8 mouse cellular contexts compared by ENCODE assay signal in genomic region chr4:9771103-9771474, GRCm38 (mm10).
A peak's percentile ranks its signal among the peaks of the same experiment; 100 is the strongest.
DNase-seq lines count a peak whose midpoint lies in the region; ATAC-seq and TF ChIP-seq lines count a peak whose summit lies in the region.

No protein-coding gene starts in this region.

- peak; percentile 50 for ATAC-seq in kidney, postnatal 0 days (replicated peaks; ENCODE audit: low FRiP score, low read depth)
- peak; percentile 77 for ATAC-seq in erythroid progenitor cell, adult 5-6 weeks (replicated peaks; ENCODE audit: low FRiP score, poor library complexity, severe bottlenecking)
- ATAC-seq in neural tube, embryonic 12.5 days (ENCODE audit: low FRiP score, low read depth), result peak; percentile 68

- H3K9me3 ChIP-seq in kidney, postnatal 0 days (replicated peaks; ENCODE audit: low read length), result no peaks in the 10 kb centered on the region
- no peaks in the 10 kb centered on the region for H3K9me3 ChIP-seq in neural tube, embryonic 12.5 days

- no peaks in the 10 kb centered on the region for H3K27me3 ChIP-seq in kidney, postnatal 0 days (ENCODE audit: insufficient read depth, low read length)
- no peaks in the 10 kb centered on the region for H3K27me3 ChIP-seq in neural tube, embryonic 12.5 days (replicated peaks)

- H3K36me3 ChIP-seq in kidney, postnatal 0 days (ENCODE audit: insufficient read depth, low read length), result no peaks in the 10 kb centered on the region
- no peaks in the 10 kb centered on the region for H3K36me3 ChIP-seq in neural tube, embryonic 12.5 days

- peak overlapping the region; percentile 52 for H3K4me3 ChIP-seq in kidney, postnatal 0 days (replicated peaks; ENCODE audit: low read depth, low read length)
- peak overlapping the region; percentile 53 for H3K4me3 ChIP-seq in neural tube, embryonic 12.5 days

- no peaks in the 10 kb centered on the region for H3K4me1 ChIP-seq in kidney, postnatal 0 days (replicated peaks; ENCODE audit: insufficient read depth, low read length)
- no peaks in the 10 kb centered on the region for H3K4me1 ChIP-seq in neural tube, embryonic 12.5 days

- peak overlapping the region; percentile 54 for H3K9ac ChIP-seq in kidney, postnatal 0 days (ENCODE audit: low read depth, low read length)
- peak overlapping the region; percentile 53 for H3K9ac ChIP-seq in neural tube, embryonic 12.5 days

- H3K27ac ChIP-seq in kidney, postnatal 0 days, result peak overlapping the region; percentile 70
- no peak overlapping the region for H3K27ac ChIP-seq in neural tube, embryonic 12.5 days

- TF ChIP-seq CTCF in kidney, postnatal 0 days (IDR thresholded peaks at IDR 0.05; ENCODE audit: low read depth), result peak; percentile 70

- WGBS in kidney, postnatal 0 days, result under 1% methylated on average over 5 of the region's 5 CpGs
- WGBS in large intestine, adult 2 months, result under 1% methylated on average over 5 of the region's 5 CpGs
- WGBS in neural tube, embryonic 12.5 days, result under 1% methylated on average over 5 of the region's 5 CpGs

- H3K4me2 ChIP-seq in kidney, postnatal 0 days (ENCODE audit: low read length), result peak overlapping the region; percentile 81
- H3K4me2 ChIP-seq in neural tube, embryonic 12.5 days (replicated peaks), result peak overlapping the region; percentile 79

- DNase-seq in kidney, postnatal 0 days (ENCODE audit: low spot score), result peak; percentile 89
- no peak for DNase-seq in kidney, adult 11 months
- DNase-seq in NIH3T3 (ENCODE audit: low read depth), result peak; percentile 62
- peak; percentile 52 for DNase-seq in large intestine, adult 2 months (ENCODE audit: low read depth, low spot score)
- no peak for DNase-seq in layer of hippocampus, adult 8-10 months (ENCODE audit: low spot score in 2 of 2)
- no peak for DNase-seq in urinary bladder, postnatal 14 days (ENCODE audit: low spot score)

Comparison
In these comparisons a context has a peak if more than half of its experiments do, and no peak if none do; other contexts are left out.
1. DNase-seq: peak in kidney, postnatal 0 days (single experiment), NIH3T3 (single experiment) and large intestine, adult 2 months (single experiment); none in kidney, adult 11 months (single experiment), layer of hippocampus, adult 8-10 months (0 of 2) and urinary bladder, postnatal 14 days (single experiment).
2. Peak in every context shown above with its lines, with median percentiles within 50 percentile points of each other: ATAC-seq.